Mouse (Mus musculus) adrenal gland, postnatal 14 days (tissue): ENCODE data around the gene Sox5. TPM values are rescaled to one million over a fixed set of nuclear protein-coding genes. Genes with fewer than 3 reads are reported as not detected.

ENCODE experiments used
- DNase-seq: peaks from one replicate; pipeline ENCODE4 v3.0.0; 2021; ENCODE audit warnings: mixed read lengths
- long read RNA-seq, 2 experiments: library from polyadenylated mRNA; stranded (forward); transcript quantifications; one replicate each; pipeline ENCODE4 v2.0.0; 2021
- total RNA-seq: library from RNA; stranded (reverse); gene quantifications from 2 replicates; pipeline ENCODE4 v1.2.3, GENCODE M21; 2021

Sox5 gene
- total RNA-seq = 11.5 and 18.5 TPM in 2 replicates
- long read RNA-seq, experiment 1, partial matches to known transcripts = 0 of 2 reads
- long read RNA-seq, experiment 1, other reads (novel, unspliced or antisense) = 1 of 2 reads
- long read RNA-seq, experiment 2, partial matches to known transcripts = 2 of 2 reads
- long read RNA-seq, experiment 2, other reads (novel, unspliced or antisense) = 0 of 2 reads

- peak; percentile 81 for DNase-seq
Observed at GRCm38 (mm10) chr6:144781431-144782030, at the start of gene Sox5. Gene Sox5 (minus strand): TSS chr6:144781977.

- DNase-seq = no peak
Observed at GRCm38 (mm10) chr6:144825018-144825602, 43.3 kb upstream of the Sox5 start.

- no peak for DNase-seq
Observed at GRCm38 (mm10) chr6:144824153-144824552, 42.4 kb upstream of the Sox5 start.

- DNase-seq = no peak
Observed at GRCm38 (mm10) chr6:144822594-144822993, 40.8 kb upstream of the Sox5 start.

GRCm38 (mm10) chr6:144821019-144821418 lies 39.2 kb upstream of the Sox5 start:
- no peak for DNase-seq

- no peak for DNase-seq
Observed at GRCm38 (mm10) chr6:144818016-144818415, 36.2 kb upstream of the Sox5 start.

- no peak for DNase-seq
Observed at GRCm38 (mm10) chr6:144817329-144817932, 35.7 kb upstream of the Sox5 start.

GRCm38 (mm10) chr6:144815542-144815941 lies 33.8 kb upstream of the Sox5 start:
- DNase-seq = no peak

- peak; percentile 53 for DNase-seq
Observed at GRCm38 (mm10) chr6:144814931-144815364, 33.2 kb upstream of the Sox5 start.

- no peak for DNase-seq
Observed at GRCm38 (mm10) chr6:144804321-144804720, 22.5 kb upstream of the Sox5 start.

GRCm38 (mm10) chr6:144803063-144803462 lies 21.3 kb upstream of the Sox5 start:
- no peak for DNase-seq

- no peak for DNase-seq
Observed at GRCm38 (mm10) chr6:144794356-144794755, 12.6 kb upstream of the Sox5 start.

- DNase-seq = no peak
Observed at GRCm38 (mm10) chr6:144792871-144793270, 11.1 kb upstream of the Sox5 start.

- DNase-seq = no peak
Observed at GRCm38 (mm10) chr6:144783295-144783694, 1.5 kb upstream of the Sox5 start.

- DNase-seq = peak; percentile 17
Observed at GRCm38 (mm10) chr6:144782866-144783265, 1.1 kb upstream of the Sox5 start.

- DNase-seq = peak; percentile 38
Observed at GRCm38 (mm10) chr6:144782031-144782857, 467 bp upstream of the Sox5 start.

GRCm38 (mm10) chr6:144780608-144781285 lies 1.0 kb downstream of the Sox5 start:
- DNase-seq = peak; percentile 33

GRCm38 (mm10) chr6:144779945-144780607 lies 1.7 kb downstream of the Sox5 start:
- no peak for DNase-seq

- DNase-seq = no peak
Observed at GRCm38 (mm10) chr6:144777356-144778035, 4.3 kb downstream of the Sox5 start.

GRCm38 (mm10) chr6:144773736-144774135 lies 8.0 kb downstream of the Sox5 start:
- DNase-seq = no peak

- DNase-seq = peak; percentile 74
Observed at GRCm38 (mm10) chr6:144772985-144773384, 8.8 kb downstream of the Sox5 start.
